Mouse (Mus musculus) ES-E14 (cell line): ENCODE measurements at regions not wholly inside any gene's neighbourhood (a gene's known extent, or its start where the extent isn't known, plus 50 kb on each side); places are given as distances from the start of the nearest gene placed in this dataset.

Experiments used
- DNase-seq: peaks from one replicate; pipeline ENCODE4 v3.0.0-alpha.2; 2013; ENCODE audit warnings: low read depth, low spot score
- H3K27ac ChIP-seq: 2 replicates; pipeline ENCODE4 v1.5.1; 2012; ENCODE audit warnings: low read depth, mild to moderate bottlenecking, low read length, moderate library complexity, mixed read lengths; ENCODE audit not compliant: poor library complexity, insufficient read depth, severe bottlenecking
- H3K36me3 ChIP-seq: 2 replicates; pipeline ENCODE4 v1.6.1; 2012; ENCODE audit warnings: mild to moderate bottlenecking, low read length, moderate library complexity, mixed read lengths; ENCODE audit not compliant: control insufficient read depth, poor library complexity, insufficient read depth, severe bottlenecking
- H3K4me1 ChIP-seq, 2 experiments: fragments of 150-350 bp in 1 of 2; sonication (generic) in 1 of 2; 2 replicates each; pipeline ENCODE4 v1.6.1; 2012; ENCODE audit warnings: low read length in 2 of 2, mild to moderate bottlenecking in 1 of 2, mixed read lengths in 1 of 2; ENCODE audit not compliant: control insufficient read depth in 2 of 2, insufficient read depth in 2 of 2, poor library complexity in 1 of 2
- H3K4me3 ChIP-seq, 2 experiments: fragments of 150-350 bp in 1 of 2; sonication (generic) in 1 of 2; 2 replicates each; pipeline ENCODE4 v1.5.1; 2012; ENCODE audit warnings: low read length in 2 of 2, low read depth in 1 of 2, mild to moderate bottlenecking in 1 of 2, mixed read lengths in 1 of 2; ENCODE audit not compliant: insufficient read depth in 1 of 2, poor library complexity in 1 of 2, severe bottlenecking in 1 of 2
- H3K9ac ChIP-seq: 2 replicates; pipeline ENCODE4 v1.6.1; 2012; ENCODE audit warnings: low read depth, mild to moderate bottlenecking, low read length, mixed read lengths; ENCODE audit not compliant: poor library complexity, insufficient read depth, severe bottlenecking
- H3K9me3 ChIP-seq: fragments of 150-350 bp; sonication (generic); 2 replicates; pipeline ENCODE4 v1.6.1; 2012; ENCODE audit warnings: low read depth, mild to moderate bottlenecking, low read length; ENCODE audit not compliant: control insufficient read depth, insufficient read depth
- CHD2 ChIP-seq: IDR thresholded peaks from 2 replicates; pipeline ENCODE4 v1.6.1; 2014; ENCODE audit warnings: mild to moderate bottlenecking, low read depth, low read length, inconsistent platforms
- HCFC1 ChIP-seq: IDR thresholded peaks from 2 replicates; pipeline ENCODE4 v1.6.1; 2012; ENCODE audit warnings: low read length, inconsistent platforms, borderline replicate concordance; ENCODE audit not compliant: insufficient read depth
- MAFK ChIP-seq: IDR thresholded peaks from 2 replicates; pipeline ENCODE4 v1.6.1; 2014; ENCODE audit warnings: mild to moderate bottlenecking, low read depth, low read length, inconsistent platforms; ENCODE audit not compliant: insufficient read depth
- ZC3H11A ChIP-seq: IDR thresholded peaks from 2 replicates; pipeline ENCODE4 v1.6.1; 2012; ENCODE audit warnings: low read depth, mild to moderate bottlenecking, inconsistent platforms, low read length, borderline replicate concordance
- ZNF384 ChIP-seq: IDR thresholded peaks from 2 replicates; pipeline ENCODE4 v1.6.1; 2012; ENCODE audit warnings: low read depth, low read length, inconsistent platforms
- in situ Hi-C, 2 experiments: fragments of 600-800 bp; cut with MboI; formaldehyde crosslinking; loops; one replicate each; pipeline ENCODE4 v1.15.1; 2025; ENCODE audit warnings: low sequenced_read_pairs in 2 of 2, inconsistent platforms in 1 of 2; ENCODE audit not compliant: unreplicated experiment in 2 of 2

DNA sequence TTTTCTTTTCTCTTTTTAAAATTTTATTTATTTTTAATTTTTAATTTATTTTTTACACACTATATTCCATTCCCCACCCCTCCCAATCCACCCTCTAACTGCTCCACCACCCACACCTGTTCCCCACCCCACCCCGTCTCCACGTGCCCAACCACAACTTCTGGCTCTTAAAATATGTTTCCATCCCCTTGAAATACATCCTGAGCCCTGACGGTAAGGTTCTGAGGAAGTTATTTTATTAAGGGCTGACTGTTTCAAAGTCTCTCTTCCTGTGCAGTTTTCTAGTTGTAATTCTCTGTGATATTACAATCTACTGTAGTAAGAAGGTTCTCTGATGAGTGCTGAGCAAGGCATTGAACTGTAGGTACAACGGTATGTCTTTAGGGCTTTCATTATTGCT is 325.6 kb upstream of the Negr1 start:
- no peaks in the 10 kb centered on the region for H3K4me1 ChIP-seq
- no peak overlapping the region for H3K9ac ChIP-seq
- H3K4me3 ChIP-seq = no peak overlapping the region
- TF ChIP-seq CHD2 (no peak), MAFK (no peak)
- no peak overlapping the region for H3K27ac ChIP-seq
- H3K36me3 ChIP-seq = no peaks in the 10 kb centered on the region
- no peaks in the 10 kb centered on the region for H3K9me3 ChIP-seq
- DNase-seq = no peak
- in situ Hi-C loops = no loop called here

DNA sequence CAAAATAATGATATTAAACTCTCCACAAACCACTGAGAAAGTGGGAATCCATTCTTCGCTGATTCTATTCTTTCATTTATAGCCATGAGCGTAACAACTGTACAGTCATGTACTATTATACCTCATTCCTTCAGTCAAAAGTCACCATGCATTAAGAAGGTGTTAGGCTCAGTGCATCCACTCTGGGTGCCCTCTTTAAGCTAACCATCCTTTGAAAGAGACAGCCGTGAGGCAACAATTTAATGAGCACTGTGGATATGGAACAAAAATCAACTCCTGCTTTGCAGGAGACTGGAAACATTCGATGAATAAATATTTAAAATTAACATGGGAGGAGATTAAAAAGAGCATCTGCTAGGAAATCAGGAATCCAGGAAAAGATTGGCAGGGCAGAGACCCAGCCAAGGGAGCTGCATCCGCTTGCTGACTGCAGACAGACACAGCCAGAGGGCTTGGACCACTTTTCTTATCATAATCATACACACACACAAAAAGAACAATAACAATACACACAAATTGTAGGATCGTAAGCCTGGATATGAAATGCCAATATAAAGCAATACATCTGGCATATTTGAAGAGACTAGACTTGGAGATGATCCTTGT is 309.2 kb upstream of the Negr1 start:
- in situ Hi-C loops = no loop called here
- TF ChIP-seq HCFC1 = no peak
- no peak for TF ChIP-seq CHD2
- TF ChIP-seq MAFK = no peak
- TF ChIP-seq ZC3H11A = no peak
- no peak for TF ChIP-seq ZNF384
- Histone ChIP-seq H3K27ac (no peak overlapping the region), H3K36me3 (no peaks in the 10 kb centered on the region), H3K4me3 (no peak overlapping the region), H3K4me1 (no peaks in the 10 kb centered on the region), H3K9me3 (no peaks in the 10 kb centered on the region), H3K9ac (no peak overlapping the region)
- DNase-seq = no peak

DNA sequence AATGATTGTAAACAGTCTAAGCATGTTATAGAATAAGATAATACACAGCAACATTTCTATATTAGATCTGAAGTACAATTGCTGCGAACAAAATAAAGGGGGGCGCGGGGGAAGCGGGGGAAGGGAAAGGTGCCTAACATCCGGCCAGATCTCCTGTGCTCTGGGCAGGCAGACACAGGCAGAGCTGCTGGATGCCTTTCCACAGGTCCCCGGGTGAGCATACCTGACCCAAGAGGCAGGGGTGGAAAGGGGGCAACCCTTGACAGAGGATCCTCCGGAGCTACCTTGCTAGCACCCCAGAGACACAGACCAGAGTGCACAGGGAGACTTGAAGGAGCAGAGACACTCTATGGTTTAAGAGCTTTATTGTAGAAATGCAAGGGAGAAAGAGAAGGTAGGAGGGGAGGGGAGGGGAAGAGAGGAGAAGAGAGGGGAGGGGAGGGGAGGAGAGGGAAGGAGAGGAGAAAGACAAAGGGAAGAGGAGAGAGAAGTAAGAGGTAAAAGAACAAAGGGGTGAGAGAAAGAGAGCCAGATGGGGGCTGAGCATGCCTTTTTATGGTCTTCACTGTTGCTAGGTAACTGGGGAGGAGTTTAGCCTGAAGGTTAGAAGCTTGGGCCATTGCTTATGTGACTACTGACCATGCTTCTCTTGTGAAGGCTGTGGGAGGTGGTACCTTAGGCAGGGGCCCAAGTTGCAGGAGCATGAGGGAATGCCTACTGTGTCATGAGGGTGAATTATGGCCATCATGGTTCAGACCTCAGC is 308.2 kb upstream of the Negr1 start:
- Histone ChIP-seq H3K9me3 (no peaks in the 10 kb centered on the region), H3K36me3 (no peaks in the 10 kb centered on the region), H3K4me3 (no peak overlapping the region), H3K9ac (no peak overlapping the region), H3K27ac (no peak overlapping the region), H3K4me1 (no peaks in the 10 kb centered on the region)
- in situ Hi-C loops = no loop called here
- TF ChIP-seq ZC3H11A (no peak), HCFC1 (no peak), ZNF384 (no peak), CHD2 (no peak), MAFK (no peak)
- DNase-seq = no peak

DNA sequence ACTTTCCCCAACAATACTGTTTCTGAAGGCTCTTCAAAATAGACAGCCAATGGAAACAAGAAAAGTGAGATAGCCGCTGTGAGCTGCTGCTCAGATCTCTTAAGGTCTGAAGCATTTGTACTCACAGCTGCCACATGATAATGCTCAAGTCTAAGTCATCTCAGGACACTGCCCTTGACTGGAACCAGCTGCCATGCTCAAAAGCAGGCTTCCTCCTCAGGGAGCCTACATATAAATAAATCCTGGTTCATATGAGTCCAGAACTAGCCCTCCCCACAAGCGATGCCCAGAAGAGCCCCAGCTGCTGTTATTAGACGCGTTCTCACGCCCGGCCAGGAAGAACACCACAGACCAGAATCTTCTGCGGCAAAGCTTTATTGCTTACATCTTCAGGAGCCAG is 304.9 kb upstream of the Negr1 start:
- no peaks in the 10 kb centered on the region for H3K4me1 ChIP-seq
- no peaks in the 10 kb centered on the region for H3K9me3 ChIP-seq
- no peak for DNase-seq
- no peak overlapping the region for H3K9ac ChIP-seq
- H3K36me3 ChIP-seq = no peaks in the 10 kb centered on the region
- H3K27ac ChIP-seq = no peak overlapping the region
- no peak for TF ChIP-seq CHD2
- no peak for TF ChIP-seq ZC3H11A
- no peak for TF ChIP-seq HCFC1
- no peak for TF ChIP-seq ZNF384
- no peak for TF ChIP-seq MAFK
- no peak overlapping the region for H3K4me3 ChIP-seq
- in situ Hi-C loops = no loop called here
